Mouse (Mus musculus): ENCODE measurements around the gene Ttc7b. TPM values are rescaled to one million over a fixed set of nuclear protein-coding genes. Genes with fewer than 3 reads are reported as not detected.

Ttc7b gene
- polyA plus RNA-seq, 1 experiment from 2014 or later = 21.3 TPM

- in situ Hi-C loops (cut with MboI; ENCODE audit: low pct_unique_long_range_greater_than_20kb) = no loop called here
- no peak for TF ChIP-seq CTCF (IDR thresholded peaks at IDR 0.05)
- H3K27me3 ChIP-seq = no peaks in the 10 kb centered on the region
- ChIA-PET POLR2A (interaction anchor here (0.7 kb wide), 1 partner anchor 261 kb away, joined by 4 read pairs; no protein-coding TSS in a partner anchor), CTCF (interaction anchor here (0.6 to 2.9 kb wide), 3 partner anchors 278 to 339 kb away, joined by 3 to 12 read pairs (median 4); no protein-coding TSS in a partner anchor)
- DNase-seq (ENCODE audit: low read depth, low spot score) (no peak), ATAC-seq (no peak)
Measured at GRCm38 (mm10) chr12:100479270-100479869, 41.3 kb downstream of the Ttc7b start.

GRCm38 (mm10) chr12:100478615-100479014 is 42.0 kb downstream of the Ttc7b start:
- no peaks in the 10 kb centered on the region for H3K27me3 ChIP-seq
- TF ChIP-seq CTCF (IDR thresholded peaks at IDR 0.05) = no peak
- no peak for DNase-seq (ENCODE audit: low read depth, low spot score)
- in situ Hi-C loops (cut with MboI; ENCODE audit: low pct_unique_long_range_greater_than_20kb) = no loop called here
- CTCF ChIA-PET = interaction anchor here (2.9 kb wide), 1 partner anchor 277 kb away, joined by 12 read pairs; no protein-coding TSS in a partner anchor
- POLR2A ChIA-PET = no interaction called here
- ATAC-seq = no peak

DNA sequence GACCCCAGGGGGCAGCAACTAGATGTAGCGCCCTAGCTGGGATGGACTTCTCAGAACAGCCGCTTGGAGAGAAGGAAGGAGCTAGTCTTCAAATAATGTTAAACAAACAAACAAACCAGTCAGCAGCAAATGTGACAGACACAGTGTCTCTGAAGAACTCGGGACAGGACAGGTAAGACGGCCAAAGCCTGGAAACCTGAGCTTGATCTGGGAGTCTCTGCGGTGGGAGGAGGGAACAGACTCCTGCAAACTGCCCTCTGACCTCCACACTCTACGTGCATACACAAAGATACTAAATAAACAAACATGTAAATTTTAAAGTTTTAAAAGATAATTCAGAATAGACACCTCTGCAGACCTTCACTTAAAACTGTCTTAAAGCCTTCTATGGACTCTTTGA is 42.5 kb downstream of the Ttc7b start:
- no peaks in the 10 kb centered on the region for H3K27me3 ChIP-seq
- in situ Hi-C loops (cut with MboI; ENCODE audit: low pct_unique_long_range_greater_than_20kb) = no loop called here
- no peak for ATAC-seq
- ChIA-PET POLR2A (interaction anchor here (1.1 kb wide), 1 partner anchor 23 kb away, joined by 4 read pairs; no protein-coding TSS in a partner anchor), CTCF (interaction anchor here (2.9 kb wide), 1 partner anchor 276 kb away, joined by 12 read pairs; no protein-coding TSS in a partner anchor)
- DNase-seq (ENCODE audit: low read depth, low spot score) = no peak
- TF ChIP-seq CTCF (IDR thresholded peaks at IDR 0.05) = no peak

- TF ChIP-seq CTCF (IDR thresholded peaks at IDR 0.05) = no peak
- in situ Hi-C loops (cut with MboI; ENCODE audit: low pct_unique_long_range_greater_than_20kb) = no loop called here
- no peaks in the 10 kb centered on the region for H3K27me3 ChIP-seq
- POLR2A ChIA-PET = interaction anchor here (1.1 kb wide), 1 partner anchor 22 kb away, joined by 4 read pairs; no protein-coding TSS in a partner anchor
- CTCF ChIA-PET = interaction anchor here (0.9 to 2.9 kb wide), 2 partner anchors 55 to 276 kb away, joined by 3 to 12 read pairs; no protein-coding TSS in a partner anchor
- no peak for DNase-seq (ENCODE audit: low read depth, low spot score)
- ATAC-seq = no peak
Measured at GRCm38 (mm10) chr12:100477474-100477873, 43.2 kb downstream of the Ttc7b start.

DNA sequence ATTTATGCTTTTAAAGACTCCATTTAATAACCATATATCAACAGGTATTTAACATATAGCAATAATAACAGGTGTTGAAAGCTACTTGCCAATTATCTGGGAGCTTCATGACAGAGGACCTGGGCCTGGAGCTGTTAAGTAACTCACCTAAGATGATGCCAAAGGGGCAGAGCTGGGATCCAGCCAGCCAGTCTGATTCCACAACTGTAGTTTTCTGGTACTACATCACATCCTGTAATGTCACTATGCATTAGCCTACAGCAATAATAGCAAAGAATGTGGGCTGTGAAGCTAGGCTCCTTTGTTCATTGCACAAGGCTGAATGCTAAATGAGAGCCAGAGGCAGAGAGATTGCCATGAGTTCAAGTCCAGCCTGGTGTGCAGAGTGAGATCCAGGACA is 44.3 kb downstream of the Ttc7b start:
- ChIA-PET POLR2A (no interaction called here), CTCF (interaction anchor here (1.3 to 1.5 kb wide), 2 partner anchors 10 to 24 kb away, joined by 3 to 4 read pairs; no protein-coding TSS in a partner anchor)
- TF ChIP-seq CTCF (IDR thresholded peaks at IDR 0.05) = no peak
- no peaks in the 10 kb centered on the region for H3K27me3 ChIP-seq
- DNase-seq (ENCODE audit: low read depth, low spot score) (no peak), ATAC-seq (no peak)
- in situ Hi-C loops (cut with MboI; ENCODE audit: low pct_unique_long_range_greater_than_20kb) = no loop called here

DNA sequence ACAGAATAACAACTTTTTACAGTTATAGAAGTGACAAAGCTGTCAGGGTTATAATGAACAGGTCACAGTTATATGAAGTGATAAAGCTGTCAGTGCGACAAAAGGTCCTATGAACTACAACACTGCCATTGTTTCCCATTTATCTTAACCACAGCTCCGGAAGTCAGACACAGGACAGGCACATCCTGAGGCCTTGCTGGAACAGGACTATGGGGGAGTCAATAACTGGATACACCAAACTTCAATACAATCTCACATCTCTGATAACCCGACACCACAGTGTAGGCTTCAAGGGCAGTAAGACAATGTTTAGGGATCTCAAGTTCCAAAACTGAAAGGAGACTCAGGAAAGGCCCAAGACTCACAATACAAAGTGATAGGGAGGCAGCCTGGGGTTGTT is 45.1 kb downstream of the Ttc7b start:
- no peak for TF ChIP-seq CTCF (IDR thresholded peaks at IDR 0.05)
- in situ Hi-C loops (cut with MboI; ENCODE audit: low pct_unique_long_range_greater_than_20kb) = no loop called here
- CTCF ChIA-PET = interaction anchor here (1.3 to 1.5 kb wide), 2 partner anchors 11 to 25 kb away, joined by 3 to 4 read pairs; no protein-coding TSS in a partner anchor
- POLR2A ChIA-PET = no interaction called here
- ATAC-seq (no peak), DNase-seq (ENCODE audit: low read depth, low spot score) (no peak)
- no peaks in the 10 kb centered on the region for H3K27me3 ChIP-seq

DNA sequence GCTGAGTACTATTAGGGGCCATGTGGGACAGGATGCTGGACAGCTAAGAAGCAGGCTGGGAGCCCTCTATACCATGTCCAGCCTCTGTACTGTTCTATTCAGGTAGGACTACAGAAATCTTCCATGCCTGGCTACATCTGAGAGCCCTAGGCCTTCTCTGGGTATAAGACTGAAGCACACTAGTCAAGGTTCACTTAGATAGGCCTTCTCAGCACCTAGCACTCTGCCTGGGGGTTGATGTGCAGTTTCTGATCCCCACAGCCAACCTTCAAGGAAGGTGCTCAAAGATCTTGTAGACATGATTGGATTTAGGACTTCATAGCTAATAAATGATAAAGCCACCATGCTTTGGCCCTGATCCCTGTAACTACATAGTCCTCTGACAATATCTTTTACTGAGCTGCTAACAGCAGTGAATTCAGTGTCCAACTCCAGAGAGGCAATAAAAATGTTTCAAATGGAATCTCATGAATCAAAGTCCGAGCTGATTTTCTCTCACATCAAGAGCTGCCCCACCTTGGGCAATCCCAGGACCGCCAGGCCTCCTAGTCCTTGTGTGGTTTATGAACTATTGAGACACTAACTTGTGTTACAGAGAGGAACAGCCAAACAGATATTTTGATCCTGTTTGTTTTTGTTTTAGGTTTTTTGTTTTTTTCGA is 45.8 kb downstream of the Ttc7b start:
- H3K27me3 ChIP-seq = no peaks in the 10 kb centered on the region
- POLR2A ChIA-PET = no interaction called here
- DNase-seq (ENCODE audit: low read depth, low spot score) (no peak), ATAC-seq (no peak)
- no peak for TF ChIP-seq CTCF (IDR thresholded peaks at IDR 0.05)
- CTCF ChIA-PET = interaction anchor here (1.5 kb wide), 1 partner anchor 11 kb away, joined by 4 read pairs; no protein-coding TSS in a partner anchor
- in situ Hi-C loops (cut with MboI; ENCODE audit: low pct_unique_long_range_greater_than_20kb) = no loop called here

DNA sequence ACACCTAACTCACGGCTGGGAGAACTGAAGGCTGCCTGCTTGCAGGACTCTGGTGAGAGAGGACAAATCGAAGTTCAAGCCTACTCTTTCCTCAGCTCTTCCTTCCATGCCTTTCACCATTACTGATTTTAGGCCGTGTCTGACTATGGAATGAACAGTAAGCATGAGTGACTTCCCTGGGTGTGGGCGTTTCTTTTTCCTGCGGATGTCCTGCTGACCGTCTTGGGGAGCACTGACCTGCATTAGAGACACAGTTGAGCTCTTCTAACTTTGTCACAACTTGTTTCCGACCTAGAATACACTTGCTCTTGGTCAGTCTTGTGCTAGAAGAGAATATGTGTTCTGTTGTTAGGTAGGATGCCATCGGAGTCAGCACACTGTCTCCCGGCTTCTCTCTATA is 50.3 kb downstream of the Ttc7b start:
- no peaks in the 10 kb centered on the region for H3K27me3 ChIP-seq
- ATAC-seq (no peak), DNase-seq (ENCODE audit: low read depth, low spot score) (no peak)
- ChIA-PET POLR2A (interaction anchor here (0.6 kb wide), 2 partner anchors 29 to 43 kb away, joined by 3 read pairs; no protein-coding TSS in a partner anchor), CTCF (no interaction called here)
- in situ Hi-C loops (cut with MboI; ENCODE audit: low pct_unique_long_range_greater_than_20kb) = no loop called here
- no peak for TF ChIP-seq CTCF (IDR thresholded peaks at IDR 0.05)

GRCm38 (mm10) chr12:100469503-100470293 is 50.9 kb downstream of the Ttc7b start:
- POLR2A ChIA-PET = interaction anchor here (0.6 kb wide), 1 partner anchor 29 kb away, joined by 3 read pairs; no protein-coding TSS in a partner anchor
- TF ChIP-seq CTCF (IDR thresholded peaks at IDR 0.05) = no peak
- in situ Hi-C loops (cut with MboI; ENCODE audit: low pct_unique_long_range_greater_than_20kb) = no loop called here
- CTCF ChIA-PET = no interaction called here
- H3K27me3 ChIP-seq = no peaks in the 10 kb centered on the region
- DNase-seq (ENCODE audit: low read depth, low spot score) = no peak
- no peak for ATAC-seq

GRCm38 (mm10) chr12:100465101-100465715 is 55.4 kb downstream of the Ttc7b start:
- ATAC-seq = no peak
- no peak for DNase-seq (ENCODE audit: low read depth, low spot score)
- ChIA-PET CTCF (no interaction called here), POLR2A (no interaction called here)
- H3K27me3 ChIP-seq = no peaks in the 10 kb centered on the region
- no peak for TF ChIP-seq CTCF (IDR thresholded peaks at IDR 0.05)
- in situ Hi-C loops (cut with MboI; ENCODE audit: low pct_unique_long_range_greater_than_20kb) = no loop called here

Measured in Patski (cell line).